Mouse (Mus musculus): ENCODE results near the gene Gm7849. TPM values are rescaled to one million over a fixed set of nuclear protein-coding genes. Genes with fewer than 3 reads are reported as not detected.

Gene Gm7849
- not detected for total RNA-seq (2023)

GRCm38 (mm10) chr8:21456460-21456859, at the start of gene Gm7849:
TSS of gene Gm7849 (minus strand) at chr8:21456560.

GRCm38 (mm10) chr8:21427111-21427510, 29.2 kb downstream of the Gm7849 start, which contains the start of gene Defa36:
TSS of gene Defa36 (plus strand) at chr8:21427411.

Other genes with a start within 250 kb of the Gm7849 start
- not detected for gene Gm15292, start 206.8 kb downstream of the Gm7849 start, total RNA-seq (2023)
- gene Defa27, start 141.0 kb downstream of the Gm7849 start, total RNA-seq (2023), result not detected
- gene Defa29, start 129.5 kb downstream of the Gm7849 start, total RNA-seq (2023), result not detected
- gene Defa2, start 78.0 kb downstream of the Gm7849 start, total RNA-seq (2023), result not detected
- not detected for gene Defa33, start 64.7 kb downstream of the Gm7849 start, total RNA-seq (2023)
- not detected for gene Defa36, start 29.1 kb downstream of the Gm7849 start, total RNA-seq (2023)
- not detected for gene Defa20, start 52.7 kb upstream of the Gm7849 start, total RNA-seq (2023)
- gene Defa32, start 72.5 kb upstream of the Gm7849 start, total RNA-seq (2023), result not detected
- gene Defa37, start 108.8 kb upstream of the Gm7849 start, total RNA-seq (2023), result not detected
- not detected for gene Defa28, start 126.4 kb upstream of the Gm7849 start, total RNA-seq (2023)
- gene Gm7861, start 137.9 kb upstream of the Gm7849 start, total RNA-seq (2023), result not detected
- not detected for gene Defa26, start 161.6 kb upstream of the Gm7849 start, total RNA-seq (2023)
- not detected for gene Defa17, start 199.2 kb upstream of the Gm7849 start, total RNA-seq (2023)
- not detected for gene Defa34, start 209.2 kb upstream of the Gm7849 start, total RNA-seq (2023)
- not detected for gene AY761184, start 247.1 kb upstream of the Gm7849 start, total RNA-seq (2023)

All from neutrophil, adult 83 days (primary cell).